Mouse (Mus musculus) adrenal gland, postnatal 4 days (tissue): ENCODE measurements around the gene Spen. TPM values are rescaled to one million over a fixed set of nuclear protein-coding genes. Genes with fewer than 3 reads are reported as not detected.

Experiments
- DNase-seq, 2 experiments: peaks; one replicate each; pipeline ENCODE4 v3.0.0; 2021 to 2022; ENCODE audit warnings: low spot score in 2 of 2, mixed read lengths in 2 of 2
- total RNA-seq, 2 experiments: library from RNA; stranded (reverse); gene quantifications; 2 replicates each; pipeline ENCODE4 v1.2.3; 2021

Gene Spen
- total RNA-seq, 2 experiments from 2014 or later: 57.4 to 67.8 TPM

GRCm38 (mm10) chr4:141426796-141427745 is 111.3 kb downstream of the Spen start:
- DNase-seq: no peak

- DNase-seq: no peak
These were observed 112.6 kb downstream of the Spen start for GRCm38 (mm10) chr4:141425484-141426479.

GRCm38 (mm10) chr4:141423691-141424431 is 114.5 kb downstream of the Spen start:
- no peak for DNase-seq

GRCm38 (mm10) chr4:141423288-141423687 is 115.1 kb downstream of the Spen start:
- DNase-seq: no peak

- DNase-seq: no peak
These were observed 115.6 kb downstream of the Spen start for GRCm38 (mm10) chr4:141422841-141423240.

GRCm38 (mm10) chr4:141421423-141421822 is 117.0 kb downstream of the Spen start:
- no peak for DNase-seq

GRCm38 (mm10) chr4:141420886-141421285 is 117.5 kb downstream of the Spen start:
- no peak for DNase-seq

GRCm38 (mm10) chr4:141420192-141420829 is 118.1 kb downstream of the Spen start, which contains the start of gene Hspb7:
Gene Hspb7, plus strand, starts transcription at chr4:141420779.
- DNase-seq: no peak

GRCm38 (mm10) chr4:141419398-141420191 is 118.8 kb downstream of the Spen start:
- DNase-seq: no peak

Other genes with a start within 250 kb of the Spen start
- gene Epha2, start 237.4 kb downstream of the Spen start, total RNA-seq: 10 to 100 TPM; 19.0 to 21.5 TPM
- 1 to 10 TPM; 1.9 to 3.0 TPM for gene Fam131c, start 170.4 kb downstream of the Spen start, total RNA-seq
- gene Clcnka, start 139.9 kb downstream of the Spen start, total RNA-seq: 1 to 10 TPM in 1 of 2 experiments, not detected in 1; 2.3 TPM
- gene Clcnkb, start 122.6 kb downstream of the Spen start, total RNA-seq: 10 to 100 TPM in 1 of 2 experiments, 1 to 10 TPM in 1; 1.0 to 24.8 TPM
- 1 to 10 TPM; 2.9 to 9.6 TPM for gene Hspb7, start 117.8 kb downstream of the Spen start, total RNA-seq
- not detected for gene Srarp, start 102.5 kb downstream of the Spen start, total RNA-seq
- gene Zbtb17, start 93.9 kb downstream of the Spen start, total RNA-seq: 10 to 100 TPM; 21.6 to 24.9 TPM
- gene Fblim1, start 67.5 kb upstream of the Spen start, total RNA-seq: 10 to 100 TPM; 24.9 to 32.1 TPM
- 1 to 10 TPM; 3.7 to 3.8 TPM for gene Tmem82, start 80.0 kb upstream of the Spen start, total RNA-seq
- gene Slc25a34, start 85.2 kb upstream of the Spen start, total RNA-seq: 1 to 10 TPM; 7.4 to 9.5 TPM
- 10 to 100 TPM; 55.5 to 60.5 TPM for gene Plekhm2, start 126.3 kb upstream of the Spen start, total RNA-seq
- gene Rsc1a1, start 147.0 kb upstream of the Spen start, total RNA-seq: not detected
- gene Ddi2, start 184.8 kb upstream of the Spen start, total RNA-seq: 10 to 100 TPM; 51.8 to 56.0 TPM
- 10 to 100 TPM in 1 of 2 experiments, 1 to 10 TPM in 1; 4.9 to 13.6 TPM for gene Agmat, start 208.1 kb upstream of the Spen start, total RNA-seq